ENCODE assay signal across 8 mouse cellular contexts in genomic region chr9:46327706-46328571, GRCm38 (mm10). TPM values are rescaled to one million over a fixed set of nuclear protein-coding genes. Genes with fewer than 3 reads are reported as not detected.
A peak's percentile ranks its signal among the peaks of the same experiment; 100 is the strongest.
DNase-seq lines count a peak whose midpoint lies in the region; ATAC-seq lines count a peak whose summit lies in the region.

No protein-coding gene starts in this region.

- 0 out of 2 replicates have a peak, but pooled peaks cover 8% of the 10 kb centered on the region for H3K27me3 ChIP-seq in lung, embryonic 15.5 days
- H3K27me3 ChIP-seq in hindbrain, embryonic 14.5 days (ENCODE audit: control insufficient read depth, insufficient read depth, low read length), result no peaks in the 10 kb centered on the region
- H3K27me3 ChIP-seq in midbrain, embryonic 13.5 days, result no peaks in the 10 kb centered on the region

- no peaks in the 10 kb centered on the region for H3K36me3 ChIP-seq in lung, embryonic 15.5 days
- no peaks in the 10 kb centered on the region for H3K36me3 ChIP-seq in hindbrain, embryonic 14.5 days (replicated peaks; ENCODE audit: control insufficient read depth, insufficient read depth)
- H3K36me3 ChIP-seq in midbrain, embryonic 13.5 days, result no peaks in the 10 kb centered on the region

- peaks cover 11% of the 10 kb centered on the region for H3K4me1 ChIP-seq in lung, embryonic 15.5 days
- H3K4me1 ChIP-seq in hindbrain, embryonic 14.5 days (replicated peaks; ENCODE audit: control insufficient read depth, insufficient read depth, low read length), result peaks cover 22% of the 10 kb centered on the region
- peaks cover 18% of the 10 kb centered on the region for H3K4me1 ChIP-seq in midbrain, embryonic 13.5 days (replicated peaks)

- no peak overlapping the region for H3K27ac ChIP-seq in lung, embryonic 15.5 days
- H3K27ac ChIP-seq in hindbrain, embryonic 14.5 days, result peak overlapping the region; percentile 87
- peak overlapping the region; percentile 89 for H3K27ac ChIP-seq in midbrain, embryonic 13.5 days

- H3K4me3 ChIP-seq in lung, embryonic 15.5 days, result no peak overlapping the region
- no peak overlapping the region for H3K4me3 ChIP-seq in hindbrain, embryonic 14.5 days (replicated peaks; ENCODE audit: low read length)
- H3K4me3 ChIP-seq in midbrain, embryonic 13.5 days (replicated peaks), result no peak overlapping the region

- no peaks in the 10 kb centered on the region for H3K9me3 ChIP-seq in lung, embryonic 15.5 days
- no peaks in the 10 kb centered on the region for H3K9me3 ChIP-seq in hindbrain, embryonic 14.5 days (ENCODE audit: control insufficient read depth, low read length)
- no peaks in the 10 kb centered on the region for H3K9me3 ChIP-seq in midbrain, embryonic 13.5 days

- H3K4me2 ChIP-seq in lung, embryonic 15.5 days, result peak overlapping the region; percentile 66; the same call in 1 of the 2 replicates
- peak overlapping the region; percentile 50 for H3K4me2 ChIP-seq in hindbrain, embryonic 14.5 days (replicated peaks)
- H3K4me2 ChIP-seq in midbrain, embryonic 13.5 days (replicated peaks), result peak overlapping the region; percentile 51

- no peak for DNase-seq in lung, adult 18-20 months
- peak; percentile 47 to 64 for DNase-seq in cerebellum, postnatal 14 days
- peak; percentile 39 for DNase-seq in hindbrain, embryonic 14.5 days (ENCODE audit: low spot score)
- no peak for DNase-seq in kidney, adult 18-20 months
- no peak for DNase-seq in left cerebral cortex, postnatal 36 days (ENCODE audit: low spot score in 2 of 2)

- ATAC-seq in lung, embryonic 15.5 days (ENCODE audit: borderline replicate concordance, extremely low read depth, low FRiP score, low TSS enrichment), result no peak
- 0 out of 2 replicates have a peak, but pooled peaks have one; percentile 18 for ATAC-seq in hindbrain, embryonic 14.5 days (ENCODE audit: low FRiP score)
- ATAC-seq in midbrain, embryonic 13.5 days, result peak; percentile 26; the same call in 1 of the 2 replicates
- ATAC-seq in erythroblast, adult 5-6 weeks (replicated peaks; ENCODE audit: low FRiP score, poor library complexity, severe bottlenecking), result no peak

- 0 out of 2 replicates have a peak overlapping the region, but pooled peaks have one; percentile 43 for H3K9ac ChIP-seq in lung, embryonic 15.5 days
- H3K9ac ChIP-seq in hindbrain, embryonic 14.5 days, result peak overlapping the region; percentile 61
- H3K9ac ChIP-seq in midbrain, embryonic 13.5 days (replicated peaks), result peak overlapping the region; percentile 58

- 66% methylated on average over 25 of the region's 25 CpGs for WGBS in lung, embryonic 15.5 days
- 47% methylated on average over 25 of the region's 25 CpGs for WGBS in hindbrain, embryonic 14.5 days
- WGBS in midbrain, embryonic 13.5 days, result 60% methylated on average over 25 of the region's 25 CpGs

- intact Hi-C loops in left cerebral cortex, postnatal 36 days (cut with DNase I), result no loop called here

RNA-seq across cellular contexts. Expression of gene 4931429L15Rik, which starts 8.2 kb away (rescaled TPM):
- not detected in 2 replicates for polyA plus RNA-seq in lung, embryonic 15.5 days (2015; fragmentation: Nextera tagmentation; extraction: Ambion mirVana)
- not detected in 2 replicates for polyA plus RNA-seq in hindbrain, embryonic 14.5 days (2014; fragmentation: Nextera tagmentation; extraction: Ambion mirVana)
- 0.13 TPM in 1 of 2 replicates, not detected in the other for polyA plus RNA-seq in midbrain, embryonic 13.5 days (2015; fragmentation: Nextera tagmentation; extraction: Ambion mirVana)
- under 1 TPM in 1 of 2 experiments, not detected in 1; 0.35 TPM for total RNA-seq in left cerebral cortex, postnatal 36 days (2021)
- total RNA-seq in erythroblast, adult 5-6 weeks (2015; ENCODE audit: low replicate concordance), result not detected in 2 replicates
- total RNA-seq in erythroblast, adult 5-6 weeks (2017; ENCODE audit: low replicate concordance), result not detected in 2 replicates

RNA-seq across cellular contexts. Expression of gene Bud13, which starts 45.1 kb away (rescaled TPM):
- polyA plus RNA-seq in lung, embryonic 15.5 days (2015; fragmentation: Nextera tagmentation; extraction: Ambion mirVana), result 24.4 and 26.4 TPM in 2 replicates
- 15.1 and 16.0 TPM in 2 replicates for polyA plus RNA-seq in hindbrain, embryonic 14.5 days (2014; fragmentation: Nextera tagmentation; extraction: Ambion mirVana)
- 19.8 and 20.7 TPM in 2 replicates for polyA plus RNA-seq in midbrain, embryonic 13.5 days (2015; fragmentation: Nextera tagmentation; extraction: Ambion mirVana)
- total RNA-seq in left cerebral cortex, postnatal 36 days (2021), result 10 to 100 TPM; 10.4 to 16.2 TPM
- 0.63 and 1.9 TPM in 2 replicates for total RNA-seq in erythroblast, adult 5-6 weeks (2015; ENCODE audit: low replicate concordance)
- 0.56 and 2.5 TPM in 2 replicates for total RNA-seq in erythroblast, adult 5-6 weeks (2017; ENCODE audit: low replicate concordance)

RNA-seq across cellular contexts. Expression of gene Zpr1, which starts 55.1 kb away (rescaled TPM):
- polyA plus RNA-seq in lung, embryonic 15.5 days (2015; fragmentation: Nextera tagmentation; extraction: Ambion mirVana), result 51.0 and 53.8 TPM in 2 replicates
- polyA plus RNA-seq in hindbrain, embryonic 14.5 days (2014; fragmentation: Nextera tagmentation; extraction: Ambion mirVana), result 54.3 and 55.3 TPM in 2 replicates
- polyA plus RNA-seq in midbrain, embryonic 13.5 days (2015; fragmentation: Nextera tagmentation; extraction: Ambion mirVana), result 54.5 and 61.0 TPM in 2 replicates
- 10 to 100 TPM; 38.8 to 44.1 TPM for total RNA-seq in left cerebral cortex, postnatal 36 days (2021)
- total RNA-seq in erythroblast, adult 5-6 weeks (2015; ENCODE audit: low replicate concordance), result 12.3 and 14.6 TPM in 2 replicates
- total RNA-seq in erythroblast, adult 5-6 weeks (2017; ENCODE audit: low replicate concordance), result 3.9 and 18.1 TPM in 2 replicates

RNA-seq across cellular contexts. Expression of gene Apoa5, which starts 59.5 kb away (rescaled TPM):
- polyA plus RNA-seq in lung, embryonic 15.5 days (2015; fragmentation: Nextera tagmentation; extraction: Ambion mirVana), result not detected in 2 replicates
- not detected in 2 replicates for polyA plus RNA-seq in hindbrain, embryonic 14.5 days (2014; fragmentation: Nextera tagmentation; extraction: Ambion mirVana)
- polyA plus RNA-seq in midbrain, embryonic 13.5 days (2015; fragmentation: Nextera tagmentation; extraction: Ambion mirVana), result not detected in 2 replicates
- total RNA-seq in left cerebral cortex, postnatal 36 days (2021), result not detected
- not detected in 2 replicates for total RNA-seq in erythroblast, adult 5-6 weeks (2015; ENCODE audit: low replicate concordance)
- not detected in 2 replicates for total RNA-seq in erythroblast, adult 5-6 weeks (2017; ENCODE audit: low replicate concordance)

Comparison
In these comparisons a context has a peak if more than half of its experiments do, and no peak if none do; other contexts are left out.
1. ATAC-seq: peak in hindbrain, embryonic 14.5 days (single experiment) and midbrain, embryonic 13.5 days (single experiment); none in lung, embryonic 15.5 days (single experiment) and erythroblast, adult 5-6 weeks (single experiment).
2. DNase-seq: peak in cerebellum, postnatal 14 days (2 of 2) and hindbrain, embryonic 14.5 days (single experiment); none in lung, adult 18-20 months (0 of 2), kidney, adult 18-20 months (single experiment) and left cerebral cortex, postnatal 36 days (0 of 2).
3. Peak in every context shown above with its lines, with median percentiles within 50 percentile points of each other: H3K4me2 ChIP-seq and H3K9ac ChIP-seq.